Mouse (Mus musculus) MEL (cell line): Measurements from ENCODE around the gene Foxf1.

Experiments
- CHD2 ChIP-seq: IDR thresholded peaks from 2 replicates; pipeline ENCODE4 v1.6.1; 2011; ENCODE audit warnings: low read length, improper control_type of control experiment
- EP300 ChIP-seq, 2 experiments: IDR thresholded peaks; 2 replicates each; pipeline ENCODE4 v1.6.1; 2011; ENCODE audit warnings: improper control_type of control experiment in 2 of 2, low read length in 2 of 2, low read depth in 1 of 2, mild to moderate bottlenecking in 1 of 2
- JUND ChIP-seq: IDR thresholded peaks from 2 replicates; pipeline ENCODE4 v1.6.1; 2011; ENCODE audit warnings: low read depth, mild to moderate bottlenecking, improper control_type of control experiment, low read length
- MXI1 ChIP-seq: IDR thresholded peaks from 2 replicates; pipeline ENCODE4 v1.6.1; 2011; ENCODE audit warnings: mild to moderate bottlenecking, low read depth, low read length, improper control_type of control experiment
- USF2 ChIP-seq, 2 experiments: IDR thresholded peaks; 2 replicates each; pipeline ENCODE4 v1.6.1; 2011 to 2012; ENCODE audit warnings: improper control_type of control experiment in 2 of 2, low read length in 2 of 2, borderline replicate concordance in 1 of 2, inconsistent platforms in 1 of 2, low read depth in 1 of 2, mild to moderate bottlenecking in 1 of 2; ENCODE audit not compliant: insufficient read depth in 1 of 2

DNA sequence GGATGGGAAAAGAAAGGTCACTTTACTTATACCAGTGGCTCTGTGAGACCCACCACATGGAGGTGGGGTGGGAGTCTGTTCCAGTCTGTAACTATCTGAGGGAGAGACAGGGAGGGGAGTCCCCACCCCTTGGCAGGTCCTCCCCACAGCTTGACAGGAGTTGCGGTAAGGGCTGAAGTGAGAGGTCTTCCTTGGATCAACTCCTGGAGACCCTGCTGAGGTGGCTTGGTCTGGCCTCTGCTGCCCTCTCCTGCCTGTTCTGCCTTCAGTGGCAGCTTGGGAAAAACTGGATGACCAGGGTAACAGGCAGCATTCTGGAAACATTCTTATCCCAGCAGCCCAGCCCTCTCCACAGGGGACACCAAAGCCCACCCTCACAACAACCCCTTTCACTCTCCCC lies 6.5 kb downstream of the Foxf1 start:
- TF ChIP-seq JUND (no peak), CHD2 (no peak), EP300 (IDR thresholded peaks at IDR 0.05; ENCODE audit: low read depth in 1 of 2, low read length in 2 of 2) (no peak), USF2 (IDR thresholded peaks at IDR 0.05; ENCODE audit: borderline replicate concordance in 1 of 2, insufficient read depth in 1 of 2, low read depth in 1 of 2, low read length in 2 of 2) (no peak), MXI1 (no peak)
